Mouse (Mus musculus) limb, embryonic 14.5 days (tissue): Measurements from ENCODE around the gene Il4ra. TPM values are rescaled to one million over a fixed set of nuclear protein-coding genes. Genes with fewer than 3 reads are reported as not detected.

Source experiments
- ATAC-seq: fragments of 200-750 bp; cut with Nextera tagmentation; 2 replicates; pipeline ENCODE4 v1.8.0; 2017; ENCODE audit warnings: low read depth, moderate number of reproducible peaks, moderate TSS enrichment; ENCODE audit not compliant: low FRiP score
- DNase-seq: peaks from one replicate; pipeline ENCODE4 v3.0.0-alpha.2; 2015; ENCODE audit warnings: low spot score
- H3K27ac ChIP-seq: fragments of 300-500 bp; sonication (generic); replicated peaks from 2 replicates; pipeline ENCODE4 v1.5.1; 2014; ENCODE audit warnings: low read depth, mild to moderate bottlenecking, low read length, moderate library complexity, mixed read lengths
- H3K27me3 ChIP-seq: fragments of 300-500 bp; sonication (generic); 2 replicates; pipeline ENCODE4 v1.6.1; 2014; ENCODE audit warnings: low read length, mixed read lengths; ENCODE audit not compliant: control insufficient read depth, insufficient read depth
- H3K36me3 ChIP-seq: fragments of 300-500 bp; sonication (generic); 2 replicates; pipeline ENCODE4 v1.6.1; 2014; ENCODE audit warnings: mild to moderate bottlenecking, low read length, moderate library complexity, mixed read lengths; ENCODE audit not compliant: control insufficient read depth, insufficient read depth
- H3K4me1 ChIP-seq: fragments of 300-500 bp; sonication (generic); 2 replicates; pipeline ENCODE4 v1.6.1; 2014; ENCODE audit warnings: antibody characterized with exemption, low read length, mixed read lengths; ENCODE audit not compliant: control insufficient read depth, insufficient read depth
- H3K4me2 ChIP-seq: fragments of 300-500 bp; sonication (generic); replicated peaks from 2 replicates; pipeline ENCODE4 v1.6.1; 2014; ENCODE audit warnings: low read depth, mild to moderate bottlenecking, low read length, moderate library complexity; ENCODE audit not compliant: severe bottlenecking
- H3K4me3 ChIP-seq: fragments of 300-500 bp; sonication (generic); replicated peaks from 2 replicates; pipeline ENCODE4 v1.5.1; 2014; ENCODE audit warnings: low read length
- H3K9ac ChIP-seq: fragments of 300-500 bp; sonication (generic); 2 replicates; pipeline ENCODE4 v1.6.1; 2014; ENCODE audit warnings: mild to moderate bottlenecking, low read depth, low read length, moderate library complexity; ENCODE audit not compliant: severe bottlenecking
- H3K9me3 ChIP-seq: fragments of 300-500 bp; sonication (generic); 2 replicates; pipeline ENCODE4 v1.6.1; 2016; ENCODE audit warnings: low read length; ENCODE audit not compliant: control insufficient read depth
- POLR2A ChIP-seq: fragments of 200-500 bp; IDR thresholded peaks from 2 replicates; pipeline ENCODE4 v1.8.0; 2012; ENCODE audit warnings: inconsistent platforms, mild to moderate bottlenecking, moderate library complexity, borderline replicate concordance; ENCODE audit not compliant: insufficient read depth, insufficient read length; ENCODE audit errors: extremely low read depth
- WGBS: fragments of 180-500 bp; shearing (Covaris S2); extraction: QIAGEN DNeasy Blood & Tissue Kit; methylation state at CpG from one replicate; pipeline ENCODE4 v1.1.7; 2014; 5-methylcytosine and 5-hydroxymethylcytosine counted together
- polyA plus RNA-seq, 2 experiments: library from polyadenylated mRNA; depleted of rRNA in 1 of 2; stranded (reverse) in 1 of 2; unstranded in 1 of 2; fragments of >200 nt; fragmentation: Nextera tagmentation in 1 of 2; extraction: Ambion mirVana in 1 of 2; gene quantifications; 2 replicates each; pipeline versions ENCODE4 v1.2.1 to v1.2.3; 2012 to 2014

Il4ra gene
- polyA plus RNA-seq, 2 experiments, result 7.3 to 8.6 TPM

DNA sequence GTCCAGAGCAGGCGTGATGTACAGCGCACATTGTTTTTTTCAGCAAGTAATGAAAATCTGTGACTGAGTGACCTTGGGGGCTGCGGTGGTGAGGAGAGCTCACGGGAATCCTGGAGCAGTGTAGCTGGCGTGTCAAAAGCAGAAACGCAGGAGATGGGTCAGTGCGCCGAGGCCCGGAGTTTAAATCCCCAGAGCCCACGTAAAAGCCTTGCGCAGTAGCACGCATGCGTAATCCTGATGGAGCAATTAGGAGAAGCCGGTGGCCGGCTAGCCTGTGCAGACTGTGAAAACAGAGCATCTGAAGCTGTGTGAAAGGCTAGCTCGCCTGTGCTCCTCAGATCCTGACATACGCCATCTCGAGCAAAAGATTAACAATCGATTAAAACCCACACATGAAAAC lies 20.0 kb downstream of the Il4ra start:
- WGBS, result 74% methylated on average over 19 of the region's 19 CpGs
- no peaks in the 10 kb centered on the region for H3K27me3 ChIP-seq
- H3K4me3 ChIP-seq, result no peak overlapping the region
- no peak for DNase-seq
- peaks cover under 1% of the 10 kb centered on the region; the same call in 1 of the 2 replicates for H3K4me1 ChIP-seq
- H3K36me3 ChIP-seq, result peaks cover 5% of the 10 kb centered on the region
- no peaks in the 10 kb centered on the region for H3K9me3 ChIP-seq
- no peak overlapping the region for H3K4me2 ChIP-seq
- no peak overlapping the region for H3K27ac ChIP-seq
- no peak overlapping the region for H3K9ac ChIP-seq
- ATAC-seq, result no peak
- no peak for TF ChIP-seq POLR2A

- Histone ChIP-seq H3K4me1 (peaks cover 3% of the 10 kb centered on the region; the same call in 1 of the 2 replicates), H3K9ac (no peak overlapping the region), H3K27ac (no peak overlapping the region), H3K4me2 (no peak overlapping the region), H3K4me3 (no peak overlapping the region), H3K9me3 (no peaks in the 10 kb centered on the region), H3K27me3 (no peaks in the 10 kb centered on the region), H3K36me3 (peaks cover 5% of the 10 kb centered on the region)
- ATAC-seq, result no peak
- no peak for DNase-seq
- TF ChIP-seq POLR2A, result no peak
- 73% methylated on average over 6 of the region's 6 CpGs for WGBS
These were observed 20.8 kb downstream of the Il4ra start for GRCm38 (mm10) chr7:125572737-125573136.

DNA sequence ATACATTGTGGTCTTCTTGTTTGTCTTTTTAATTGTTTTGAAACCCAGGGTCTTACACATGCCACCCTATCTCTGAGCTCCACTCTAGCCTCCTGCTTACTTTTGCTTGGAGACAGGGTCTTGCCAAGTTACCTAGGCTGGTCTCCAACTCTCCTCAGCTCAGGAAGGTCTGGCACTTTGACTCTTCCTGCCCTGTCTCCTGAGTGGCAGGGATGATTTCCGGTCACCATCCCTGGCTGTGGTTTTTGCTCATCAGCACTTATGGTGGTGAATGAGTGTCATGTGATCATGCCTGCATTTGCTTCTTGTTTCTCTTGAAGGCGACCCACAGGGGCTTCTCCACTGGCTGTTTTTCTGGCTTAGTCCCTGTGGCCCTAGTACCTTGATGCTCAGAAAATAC lies 21.9 kb downstream of the Il4ra start:
- ATAC-seq (no peak), DNase-seq (no peak)
- Histone ChIP-seq H3K36me3 (peaks cover 5% of the 10 kb centered on the region), H3K9ac (no peak overlapping the region), H3K4me3 (no peak overlapping the region), H3K9me3 (no peaks in the 10 kb centered on the region), H3K27me3 (no peaks in the 10 kb centered on the region), H3K27ac (no peak overlapping the region), H3K4me2 (no peak overlapping the region), H3K4me1 (peaks cover 3% of the 10 kb centered on the region; the same call in 1 of the 2 replicates)
- no peak for TF ChIP-seq POLR2A
- 82% methylated on average over 2 of the region's 2 CpGs for WGBS

- no peak for TF ChIP-seq POLR2A
- ATAC-seq (no peak), DNase-seq (no peak)
- Histone ChIP-seq H3K4me1 (peaks cover 3% of the 10 kb centered on the region; the same call in 1 of the 2 replicates), H3K4me2 (no peak overlapping the region), H3K4me3 (no peak overlapping the region), H3K27me3 (no peaks in the 10 kb centered on the region), H3K36me3 (peaks cover 3% of the 10 kb centered on the region), H3K27ac (no peak overlapping the region), H3K9me3 (no peaks in the 10 kb centered on the region), H3K9ac (no peak overlapping the region)
- WGBS, result 78% methylated on average over 3 of the region's 3 CpGs
These were observed 22.9 kb downstream of the Il4ra start for GRCm38 (mm10) chr7:125574832-125575231.

DNA sequence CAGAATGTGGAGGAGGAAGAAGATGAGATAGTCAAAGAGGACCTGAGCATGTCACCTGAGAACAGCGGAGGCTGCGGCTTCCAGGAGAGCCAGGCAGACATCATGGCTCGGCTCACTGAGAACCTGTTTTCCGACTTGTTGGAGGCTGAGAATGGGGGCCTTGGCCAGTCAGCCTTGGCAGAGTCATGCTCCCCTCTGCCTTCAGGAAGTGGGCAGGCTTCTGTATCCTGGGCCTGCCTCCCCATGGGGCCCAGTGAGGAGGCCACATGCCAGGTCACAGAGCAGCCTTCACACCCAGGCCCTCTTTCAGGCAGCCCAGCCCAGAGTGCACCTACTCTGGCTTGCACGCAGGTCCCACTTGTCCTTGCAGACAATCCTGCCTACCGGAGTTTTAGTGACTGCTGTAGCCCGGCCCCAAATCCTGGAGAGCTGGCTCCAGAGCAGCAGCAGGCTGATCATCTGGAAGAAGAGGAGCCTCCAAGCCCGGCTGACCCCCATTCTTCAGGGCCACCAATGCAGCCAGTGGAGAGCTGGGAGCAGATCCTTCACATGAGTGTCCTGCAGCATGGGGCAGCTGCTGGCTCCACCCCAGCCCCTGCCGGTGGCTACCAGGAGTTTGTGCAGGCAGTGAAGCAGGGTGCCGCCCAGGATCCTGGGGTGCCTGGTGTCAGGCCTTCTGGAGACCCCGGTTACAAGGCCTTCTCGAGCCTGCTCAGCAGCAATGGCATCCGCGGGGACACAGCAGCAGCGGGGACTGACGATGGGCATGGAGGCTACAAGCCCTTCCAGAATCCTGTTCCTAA lies 24.0 kb downstream of the Il4ra start:
- Histone ChIP-seq H3K4me1 (peaks cover 11% of the 10 kb centered on the region), H3K4me3 (no peak overlapping the region), H3K4me2 (no peak overlapping the region), H3K9me3 (no peaks in the 10 kb centered on the region), H3K36me3 (no peaks in the 10 kb centered on the region; the same call in 1 of the 2 replicates), H3K27me3 (no peaks in the 10 kb centered on the region), H3K9ac (no peak overlapping the region), H3K27ac (no peak overlapping the region)
- DNase-seq (no peak), ATAC-seq (no peak)
- 75% methylated on average over 16 of the region's 16 CpGs for WGBS
- no peak for TF ChIP-seq POLR2A
